Mouse (Mus musculus): Measurements from ENCODE around the gene Rps15a.

GRCm38 (mm10) chr7:118141271-118141670 is 25.3 kb upstream of the Rps15a start:
- no peak for TF ChIP-seq CTCF (IDR thresholded peaks at IDR 0.05)
- no peak for TF ChIP-seq EP300 (IDR thresholded peaks at IDR 0.05; ENCODE audit: insufficient read depth, low read depth, low read length)
- TF ChIP-seq POLR2A (IDR thresholded peaks at IDR 0.05; ENCODE audit: insufficient read depth, low read depth, low read length): no peak
